Mouse (Mus musculus): ENCODE data around the gene A630076J17Rik.

Gene A630076J17Rik

GRCm38 (mm10) chr3:107231202-107231601 is 788 bp downstream of the A630076J17Rik start:
- DNase-seq (ENCODE audit: low read depth): no peak

GRCm38 (mm10) chr3:107233351-107233813 is 3.0 kb downstream of the A630076J17Rik start:
- DNase-seq (ENCODE audit: low read depth): peak; percentile 75

- DNase-seq (ENCODE audit: low read depth): no peak
Observed at GRCm38 (mm10) chr3:107233945-107234344, 3.5 kb downstream of the A630076J17Rik start.

- no peak for DNase-seq (ENCODE audit: low read depth)
Observed at GRCm38 (mm10) chr3:107238051-107238450, 7.6 kb downstream of the A630076J17Rik start.

GRCm38 (mm10) chr3:107238471-107238980 is 8.1 kb downstream of the A630076J17Rik start:
- DNase-seq (ENCODE audit: low read depth): no peak

- DNase-seq (ENCODE audit: low read depth): no peak
Observed at GRCm38 (mm10) chr3:107239607-107240006, 9.2 kb downstream of the A630076J17Rik start, which contains the start of gene Prok1. Prok1 (minus strand) TSS chr3:107239707.

- DNase-seq (ENCODE audit: low read depth): no peak
Observed at GRCm38 (mm10) chr3:107241389-107242094, 11.1 kb downstream of the A630076J17Rik start.

- no peak for DNase-seq (ENCODE audit: low read depth)
Observed at GRCm38 (mm10) chr3:107246876-107247275, 16.5 kb downstream of the A630076J17Rik start.

GRCm38 (mm10) chr3:107249042-107249441 is 18.6 kb downstream of the A630076J17Rik start:
- no peak for DNase-seq (ENCODE audit: low read depth)

- DNase-seq (ENCODE audit: low read depth): no peak
Observed at GRCm38 (mm10) chr3:107250320-107250719, 19.9 kb downstream of the A630076J17Rik start.

- DNase-seq (ENCODE audit: low read depth): no peak
Observed at GRCm38 (mm10) chr3:107252035-107252434, 21.6 kb downstream of the A630076J17Rik start.

GRCm38 (mm10) chr3:107253925-107254324 is 23.5 kb downstream of the A630076J17Rik start:
- DNase-seq (ENCODE audit: low read depth): no peak

- DNase-seq (ENCODE audit: low read depth): no peak
Observed at GRCm38 (mm10) chr3:107255992-107256391, 25.6 kb downstream of the A630076J17Rik start.

GRCm38 (mm10) chr3:107256724-107257123 is 26.3 kb downstream of the A630076J17Rik start:
- no peak for DNase-seq (ENCODE audit: low read depth)

GRCm38 (mm10) chr3:107257924-107258323 is 27.5 kb downstream of the A630076J17Rik start:
- no peak for DNase-seq (ENCODE audit: low read depth)

- DNase-seq (ENCODE audit: low read depth): no peak
Observed at GRCm38 (mm10) chr3:107260956-107261850, 30.8 kb downstream of the A630076J17Rik start.

- no peak for DNase-seq (ENCODE audit: low read depth)
Observed at GRCm38 (mm10) chr3:107261851-107262165, 31.4 kb downstream of the A630076J17Rik start.

GRCm38 (mm10) chr3:107266814-107267345 is 36.5 kb downstream of the A630076J17Rik start:
- no peak for DNase-seq (ENCODE audit: low read depth)

GRCm38 (mm10) chr3:107272433-107272832 is 42.0 kb downstream of the A630076J17Rik start:
- DNase-seq (ENCODE audit: low read depth): no peak

- DNase-seq (ENCODE audit: low read depth): no peak
Observed at GRCm38 (mm10) chr3:107273820-107274219, 43.4 kb downstream of the A630076J17Rik start.

- DNase-seq (ENCODE audit: low read depth): no peak
Observed at GRCm38 (mm10) chr3:107275351-107275750, 44.9 kb downstream of the A630076J17Rik start.

- no peak for DNase-seq (ENCODE audit: low read depth)
Observed at GRCm38 (mm10) chr3:107275996-107276395, 45.6 kb downstream of the A630076J17Rik start.
